Comparison of ENCODE assay signal across 22 mouse cellular contexts in genomic region chr12:3255966-3256365, GRCm38 (mm10). TPM values are rescaled to one million over a fixed set of nuclear protein-coding genes. Genes with fewer than 3 reads are reported as not detected.
DNase-seq lines count a peak whose midpoint lies in the region; ATAC-seq lines count a peak whose summit lies in the region.
"Had no signal": no experiment of that assay in that cellular context is flagged by ENCODE, and none has a peak within 500 bp of the region (broad histone marks: within the 10 kb centered on the region; RNA-seq: fewer than 3 reads in every experiment).

No protein-coding gene starts in this region.

- H3K27me3 ChIP-seq in liver, embryonic 12.5 days (replicated peaks) = no peaks in the 10 kb centered on the region
- H3K27me3 ChIP-seq: CH12.LX; embryonic facial prominence, embryonic 13.5 days; forebrain, embryonic 12.5 days; heart, embryonic 15.5 days; hindbrain, embryonic 13.5 days had no signal

- no peaks in the 10 kb centered on the region for H3K9me3 ChIP-seq in liver, embryonic 12.5 days (replicated peaks)
- H3K9me3 ChIP-seq: embryonic facial prominence, embryonic 13.5 days; forebrain, embryonic 12.5 days; heart, embryonic 10.5 days; heart, embryonic 15.5 days; hindbrain, embryonic 13.5 days had no signal

- peak overlapping the region; percentile 62 for H3K27ac ChIP-seq in liver, embryonic 12.5 days
- H3K27ac ChIP-seq: embryonic facial prominence, embryonic 13.5 days; forebrain, embryonic 12.5 days; heart, embryonic 10.5 days; heart, embryonic 15.5 days; hindbrain, embryonic 13.5 days; hindbrain, postnatal 0 days had no signal

- H3K4me2 ChIP-seq in liver, embryonic 12.5 days = 0 out of 2 replicates have a peak overlapping the region, but pooled peaks have one; percentile 18
- H3K4me2 ChIP-seq: embryonic facial prominence, embryonic 13.5 days; forebrain, embryonic 12.5 days; heart, embryonic 15.5 days; hindbrain, embryonic 13.5 days had no signal

- H3K4me3 ChIP-seq in liver, embryonic 12.5 days = no peak overlapping the region
- H3K4me3 ChIP-seq: embryonic facial prominence, embryonic 13.5 days; forebrain, embryonic 12.5 days; heart, embryonic 10.5 days; heart, embryonic 15.5 days; hindbrain, embryonic 13.5 days had no signal

- peak; percentile 55 for DNase-seq in adrenal gland, adult 8-10 months
- DNase-seq in adrenal gland, postnatal 4 days (ENCODE audit: low spot score in 2 of 2) = no peak
- DNase-seq in liver (no peak), NIH3T3 (ENCODE audit: low read depth) (peak; percentile 39)
- peak; percentile 18 to 40 for DNase-seq in adrenal gland, postnatal 36 days
- no peak for DNase-seq in right cerebral cortex, postnatal 14 days
- DNase-seq: cerebellum, adult 18-20 months; cerebellum, adult 9-11 months; cerebellum, postnatal 36 days; gastrocnemius, postnatal 25 days; heart, adult 18-20 months; heart, postnatal 14 days; kidney, adult 11 months had no signal

- 0 out of 2 replicates have a peak overlapping the region, but pooled peaks have one; percentile 35 for H3K9ac ChIP-seq in liver, embryonic 12.5 days
- H3K9ac ChIP-seq: embryonic facial prominence, embryonic 13.5 days; forebrain, embryonic 12.5 days; heart, embryonic 15.5 days; hindbrain, embryonic 13.5 days had no signal

- ATAC-seq in liver, embryonic 12.5 days = no peak
- ATAC-seq: forebrain, embryonic 16.5 days; hindbrain, postnatal 0 days had no signal

- peaks cover 20% of the 10 kb centered on the region for H3K4me1 ChIP-seq in liver, embryonic 12.5 days
- H3K4me1 ChIP-seq: embryonic facial prominence, embryonic 13.5 days; forebrain, embryonic 12.5 days; heart, embryonic 10.5 days; heart, embryonic 15.5 days; hindbrain, embryonic 13.5 days had no signal

- H3K36me3 ChIP-seq in liver, embryonic 12.5 days = peaks cover 87% of the 10 kb centered on the region

RNA-seq across cellular contexts. Expression of gene Rab10, which starts 53.8 kb away (rescaled TPM):
- total RNA-seq in adrenal gland, adult 8-10 months (2022) = 100 to 1,000 TPM; 179 to 239 (median 190) TPM
- total RNA-seq in adrenal gland, postnatal 4 days (2021) = 100 to 1,000 TPM; 164 to 167 TPM
- polyA plus RNA-seq in liver, embryonic 12.5 days (2016; fragmentation: Nextera tagmentation; extraction: Ambion mirVana) = 79.4 and 80.8 TPM in 2 replicates
- total RNA-seq in adrenal gland, postnatal 36 days (2021) = 100 to 1,000 TPM; 180 to 238 TPM

Comparison
In these comparisons a context has a peak if more than half of its experiments do, and no peak if none do; other contexts are left out.
1. DNase-seq: peak in adrenal gland, adult 8-10 months (single experiment), NIH3T3 (single experiment) and adrenal gland, postnatal 36 days (2 of 2); none in adrenal gland, postnatal 4 days (0 of 2), liver (single experiment) and right cerebral cortex, postnatal 14 days (single experiment).